Mouse (Mus musculus) gastrocnemius, postnatal 4 days (tissue): ENCODE measurements at regions not wholly inside any gene's neighbourhood (a gene's known extent, or its start where the extent isn't known, plus 50 kb on each side); places are given as distances from the start of the nearest gene placed in this dataset.

Source experiments
- DNase-seq, 2 experiments: peaks; one replicate each; pipeline ENCODE4 v3.0.0; 2021 to 2022; ENCODE audit warnings: low spot score in 2 of 2, mixed read lengths in 2 of 2

- peak in 1 of 2 experiments; percentile 35 for DNase-seq
Measured at GRCm38 (mm10) chr8:117898015-117898414, 96.3 kb upstream of the Mphosph6 start.

- DNase-seq, result no peak
Measured at GRCm38 (mm10) chr8:117894861-117895260, 93.1 kb upstream of the Mphosph6 start.

- DNase-seq, result no peak
Measured at GRCm38 (mm10) chr8:117890211-117890610, 88.5 kb upstream of the Mphosph6 start.

- no peak for DNase-seq
Measured at GRCm38 (mm10) chr8:117881414-117881973, 79.8 kb upstream of the Mphosph6 start.

GRCm38 (mm10) chr8:117880279-117880975 is 78.7 kb upstream of the Mphosph6 start:
- DNase-seq, result no peak

GRCm38 (mm10) chr8:117873611-117874010 is 71.9 kb upstream of the Mphosph6 start:
- DNase-seq, result no peak

GRCm38 (mm10) chr8:117867138-117867537 is 65.4 kb upstream of the Mphosph6 start:
- no peak for DNase-seq

GRCm38 (mm10) chr8:117865014-117865413 is 63.3 kb upstream of the Mphosph6 start:
- no peak for DNase-seq

GRCm38 (mm10) chr8:117863837-117864236 is 62.1 kb upstream of the Mphosph6 start:
- DNase-seq, result peak; percentile 24 to 44

GRCm38 (mm10) chr8:117862318-117862717 is 60.6 kb upstream of the Mphosph6 start:
- DNase-seq, result no peak

- DNase-seq, result no peak
Measured at GRCm38 (mm10) chr8:117859734-117860133, 58.0 kb upstream of the Mphosph6 start.

- DNase-seq, result no peak
Measured at GRCm38 (mm10) chr8:117859095-117859494, 57.4 kb upstream of the Mphosph6 start.

GRCm38 (mm10) chr8:117856121-117856520 is 54.4 kb upstream of the Mphosph6 start:
- DNase-seq, result no peak

- no peak for DNase-seq
Measured at GRCm38 (mm10) chr8:117854942-117855491, 53.3 kb upstream of the Mphosph6 start.

- no peak for DNase-seq
Measured at GRCm38 (mm10) chr8:117854301-117854700, 52.6 kb upstream of the Mphosph6 start.

- DNase-seq, result no peak
Measured at GRCm38 (mm10) chr8:117853408-117853807, 51.7 kb upstream of the Mphosph6 start.

- no peak for DNase-seq
Measured at GRCm38 (mm10) chr8:117852521-117852920, 50.8 kb upstream of the Mphosph6 start.
